Mouse (Mus musculus) kidney, adult 2 months (tissue): ENCODE results near the gene Tmem86a.

Experiments
- CTCF ChIP-seq: fragments of 200-500 bp; conservative IDR thresholded peaks from 2 replicates; pipeline ENCODE4 v1.5.1; 2011; ENCODE audit warnings: low read depth, mild to moderate bottlenecking, control low read depth, low read length, moderate library complexity, mixed read lengths; ENCODE audit not compliant: insufficient read depth, insufficient read length
- POLR2A ChIP-seq: fragments of 200-500 bp; IDR thresholded peaks from one replicate; pipeline ENCODE4 v1.6.1; 2011; ENCODE audit warnings: low read depth, low read length, control low read depth

DNA sequence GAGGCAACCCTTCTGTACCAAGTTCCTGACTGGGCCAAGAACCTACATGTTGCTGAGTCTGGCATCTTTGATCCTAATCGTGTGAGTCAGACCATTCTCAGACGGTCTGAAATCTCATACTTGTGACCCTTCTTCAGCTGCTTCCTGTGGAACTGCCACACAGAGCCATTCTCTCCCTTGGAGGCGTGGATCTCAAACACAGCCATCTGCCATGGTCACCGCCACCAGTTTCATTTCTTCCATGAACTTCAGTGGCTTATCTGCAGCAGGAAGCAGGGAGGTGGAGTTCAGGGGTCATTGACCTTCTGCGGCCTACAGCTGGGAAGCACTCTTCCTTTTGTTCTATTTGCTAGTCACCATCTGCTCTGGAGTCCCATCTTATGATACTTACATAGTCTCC, 17.5 kb downstream of the Tmem86a start:
- no peak for TF ChIP-seq POLR2A
- TF ChIP-seq CTCF, result no peak
